Comparison of ENCODE assay signal across 8 mouse cellular contexts in the genomic region with DNA sequence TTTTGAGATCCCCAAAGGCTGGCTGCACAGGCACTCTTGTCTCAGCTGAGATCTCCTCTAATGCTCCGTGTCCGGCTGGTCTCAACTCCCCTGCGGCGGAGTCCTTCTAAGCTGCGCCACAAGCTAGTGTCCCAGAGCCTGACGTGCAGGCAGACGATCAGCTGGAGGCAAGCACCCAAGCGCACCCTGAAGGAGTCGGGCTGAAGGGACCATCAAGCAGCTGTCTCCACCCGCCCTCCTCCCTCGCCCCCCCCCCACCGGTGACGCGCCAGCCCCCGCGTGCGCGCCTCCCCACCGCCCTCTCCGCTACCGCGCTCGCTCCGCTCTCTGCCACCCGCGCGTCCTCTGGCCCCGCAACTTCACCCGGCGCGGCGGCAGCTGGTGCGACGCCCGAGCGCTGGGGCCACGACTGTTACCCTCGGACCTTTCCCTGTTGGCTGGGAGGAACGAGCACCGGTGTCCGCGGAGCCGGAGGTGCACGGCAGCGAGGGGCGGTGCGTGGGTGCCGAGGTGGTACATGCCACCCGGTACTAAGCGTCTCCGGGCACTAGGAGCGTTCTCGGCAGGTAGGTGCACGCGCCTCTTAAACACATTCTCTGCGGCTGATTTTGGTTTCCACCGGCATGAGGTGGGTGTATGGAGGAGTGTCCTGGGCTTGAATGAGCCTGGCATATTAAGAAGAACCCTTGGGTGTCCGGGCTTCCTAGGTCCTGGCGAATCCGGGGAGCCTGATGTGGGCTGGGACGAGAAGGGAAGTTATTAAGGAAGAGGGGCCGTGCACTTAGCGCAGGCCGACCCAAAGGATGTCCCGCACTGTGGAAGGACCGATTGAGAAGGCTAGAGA. TPM values are rescaled to one million over a fixed set of nuclear protein-coding genes. Genes with fewer than 3 reads are reported as not detected.
DNase-seq lines count a peak whose midpoint lies in the region; ATAC-seq lines count a peak whose summit lies in the region.

No protein-coding gene starts in this region.

- peak; percentile 69 to 70 for DNase-seq in cerebellum, postnatal 10 days
- DNase-seq in cerebellum, adult 9-10 months, result no peak
- peak; percentile 50 for DNase-seq in R1 (ENCODE audit: low read depth, low spot score)
- DNase-seq in forebrain, embryonic 11.5 days (ENCODE audit: low spot score), result peak; percentile 71
- peak; percentile 60 for DNase-seq in hindbrain, embryonic 10.5 days (ENCODE audit: low spot score)
- DNase-seq in left cerebral cortex, postnatal 36 days (ENCODE audit: low spot score in 2 of 2), result peak; percentile 67 to 73
- DNase-seq in spleen, postnatal 4 days (ENCODE audit: low spot score in 2 of 2), result peak; percentile 35 to 72

- H3K4me1 ChIP-seq in forebrain, embryonic 11.5 days (replicated peaks; ENCODE audit: control insufficient read depth, insufficient read depth, low read length), result peaks cover 16% of the 10 kb centered on the region; the same call in 1 of the 2 replicates
- peaks cover 48% of the 10 kb centered on the region for H3K4me1 ChIP-seq in hindbrain, embryonic 10.5 days (replicated peaks)
- H3K4me1 ChIP-seq in midbrain, embryonic 13.5 days (replicated peaks), result peaks cover 42% of the 10 kb centered on the region

- H3K4me3 ChIP-seq in forebrain, embryonic 11.5 days (ENCODE audit: low read depth, low read length), result peak overlapping the region; percentile 55
- H3K4me3 ChIP-seq in hindbrain, embryonic 10.5 days, result peak overlapping the region; percentile 65
- H3K4me3 ChIP-seq in midbrain, embryonic 13.5 days (replicated peaks), result peak overlapping the region; percentile 65

- no peaks in the 10 kb centered on the region for H3K36me3 ChIP-seq in forebrain, embryonic 11.5 days (ENCODE audit: control insufficient read depth, insufficient read depth, low read length)
- H3K36me3 ChIP-seq in hindbrain, embryonic 10.5 days, result no peaks in the 10 kb centered on the region
- H3K36me3 ChIP-seq in midbrain, embryonic 13.5 days, result no peaks in the 10 kb centered on the region

- intact Hi-C loops in left cerebral cortex, postnatal 36 days (cut with DNase I), result loop anchor here (10.0 kb wide), 1 partner anchor 64 kb away; no protein-coding TSS in a partner anchor

- ATAC-seq in forebrain, embryonic 11.5 days (replicated peaks; ENCODE audit: low FRiP score), result peak; percentile 54
- ATAC-seq in midbrain, embryonic 13.5 days, result peak; percentile 74

- no peaks in the 10 kb centered on the region for H3K9me3 ChIP-seq in forebrain, embryonic 11.5 days (ENCODE audit: control insufficient read depth, low read length)
- H3K9me3 ChIP-seq in hindbrain, embryonic 10.5 days, result no peaks in the 10 kb centered on the region
- no peaks in the 10 kb centered on the region for H3K9me3 ChIP-seq in midbrain, embryonic 13.5 days

- peak overlapping the region; percentile 98 for H3K4me2 ChIP-seq in forebrain, embryonic 11.5 days (ENCODE audit: low read depth, low read length, severe bottlenecking)
- peak overlapping the region; percentile 85 for H3K4me2 ChIP-seq in midbrain, embryonic 13.5 days (replicated peaks)

- H3K9ac ChIP-seq in forebrain, embryonic 11.5 days (ENCODE audit: low read length), result peak overlapping the region; percentile 59
- peak overlapping the region; percentile 81 for H3K9ac ChIP-seq in midbrain, embryonic 13.5 days (replicated peaks)

- no peak overlapping the region for H3K27ac ChIP-seq in forebrain, embryonic 11.5 days (ENCODE audit: low read depth, low read length)
- peak overlapping the region; percentile 78 for H3K27ac ChIP-seq in hindbrain, embryonic 10.5 days
- peak overlapping the region; percentile 88 for H3K27ac ChIP-seq in midbrain, embryonic 13.5 days

- under 1% methylated on average over 55 of the region's 66 CpGs for WGBS in forebrain, embryonic 11.5 days
- WGBS in hindbrain, embryonic 10.5 days, result under 1% methylated on average over 66 of the region's 66 CpGs
- WGBS in midbrain, embryonic 13.5 days, result under 1% methylated on average over 60 of the region's 66 CpGs

- peaks cover 6% of the 10 kb centered on the region; the same call in 1 of the 2 replicates for H3K27me3 ChIP-seq in forebrain, embryonic 11.5 days (ENCODE audit: control insufficient read depth, insufficient read depth, low read length)
- H3K27me3 ChIP-seq in hindbrain, embryonic 10.5 days (ENCODE audit: insufficient read depth, poor library complexity, severe bottlenecking), result peaks cover 64% of the 10 kb centered on the region
- H3K27me3 ChIP-seq in midbrain, embryonic 13.5 days, result 0 out of 2 replicates have a peak, but pooled peaks cover 4% of the 10 kb centered on the region

RNA-seq across cellular contexts. Expression of gene Ripor2, which starts 56.6 kb away (rescaled TPM):
- 7.3 and 9.5 TPM in 2 replicates for polyA plus RNA-seq in forebrain, embryonic 11.5 days (2014; fragmentation: Nextera tagmentation; extraction: Ambion mirVana)
- polyA plus RNA-seq in hindbrain, embryonic 10.5 days (2016; fragmentation: Nextera tagmentation; extraction: Ambion mirVana), result 3.7 and 6.4 TPM in 2 replicates
- total RNA-seq in left cerebral cortex, postnatal 36 days (2021), result 10 to 100 TPM; 53.0 to 67.2 TPM
- 22.3 and 29.1 TPM in 2 replicates for polyA plus RNA-seq in midbrain, embryonic 13.5 days (2015; fragmentation: Nextera tagmentation; extraction: Ambion mirVana)
